Mouse (Mus musculus) midbrain, embryonic 12.5 days (tissue): ENCODE measurements around the gene Hoxd9. TPM values are rescaled to one million over a fixed set of nuclear protein-coding genes. Genes with fewer than 3 reads are reported as not detected.

Source experiments
- ATAC-seq: fragments of 200-750 bp; cut with Nextera tagmentation; 2 replicates; pipeline ENCODE4 v1.8.0; 2017; ENCODE audit warnings: low read depth, moderate TSS enrichment, moderate library complexity; ENCODE audit not compliant: low FRiP score
- H3K27ac ChIP-seq: fragments of 300-500 bp; sonication (generic); replicated peaks from 2 replicates; pipeline ENCODE4 v1.5.1; 2016; ENCODE audit warnings: mild to moderate bottlenecking
- H3K27me3 ChIP-seq: fragments of 300-500 bp; sonication (generic); 2 replicates; pipeline ENCODE4 v1.6.1; 2016; ENCODE audit warnings: mild to moderate bottlenecking
- H3K36me3 ChIP-seq: fragments of 300-500 bp; sonication (generic); 2 replicates; pipeline ENCODE4 v1.6.1; 2016
- H3K4me1 ChIP-seq: fragments of 300-500 bp; sonication (generic); 2 replicates; pipeline ENCODE4 v1.6.1; 2016
- H3K4me2 ChIP-seq: fragments of 300-500 bp; sonication (generic); replicated peaks from 2 replicates; pipeline ENCODE4 v1.6.1; 2016; ENCODE audit warnings: mild to moderate bottlenecking, moderate library complexity
- H3K4me3 ChIP-seq: fragments of 300-500 bp; sonication (generic); 2 replicates; pipeline ENCODE4 v1.5.1; 2016; ENCODE audit warnings: mild to moderate bottlenecking
- H3K9ac ChIP-seq: fragments of 300-500 bp; sonication (generic); replicated peaks from 2 replicates; pipeline ENCODE4 v1.6.1; 2016; ENCODE audit warnings: mild to moderate bottlenecking, moderate library complexity
- H3K9me3 ChIP-seq: fragments of 300-500 bp; sonication (generic); 2 replicates; pipeline ENCODE4 v1.6.1; 2016; ENCODE audit warnings: mild to moderate bottlenecking
- WGBS: fragments of 180-500 bp; shearing (Covaris S2); methylation state at CpG from one replicate; pipeline ENCODE4 v1.1.7; 2016; 5-methylcytosine and 5-hydroxymethylcytosine counted together
- polyA plus RNA-seq: library from polyadenylated mRNA; unstranded; fragments of >200 nt; fragmentation: Nextera tagmentation; extraction: Ambion mirVana; gene quantifications from 2 replicates; pipeline ENCODE4 v1.2.1, GENCODE M21; 2016

Gene Hoxd9
- polyA plus RNA-seq, 1 experiment from 2014 or later: not detected

DNA sequence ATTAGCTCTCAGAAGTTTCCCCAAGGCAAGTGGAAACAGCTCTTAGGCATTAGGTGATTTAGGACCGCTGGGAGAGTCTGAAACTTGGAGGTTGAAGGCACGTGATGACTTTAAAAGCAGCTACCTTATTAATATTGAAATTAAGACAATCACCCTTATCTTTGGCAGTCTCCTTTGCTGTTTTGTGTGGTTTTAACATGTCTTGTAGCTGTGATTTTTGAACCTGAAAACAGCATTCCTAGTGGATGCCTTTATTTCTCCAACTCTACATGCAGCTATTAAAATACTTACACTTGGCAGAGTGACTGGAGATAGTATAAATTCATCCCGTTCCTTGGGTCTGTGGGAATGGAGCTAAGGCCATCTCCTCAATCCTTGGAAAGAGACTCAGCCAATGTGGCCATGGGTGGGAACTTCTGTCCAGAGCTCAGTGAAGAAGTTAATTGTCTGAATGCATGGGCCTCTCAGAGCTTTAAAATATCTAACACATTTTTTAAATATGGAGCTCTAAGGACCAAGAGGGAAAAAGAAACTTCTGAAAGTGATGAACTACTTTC, 26.8 kb upstream of the Hoxd9 start:
- H3K27me3 ChIP-seq: peaks cover 97% of the 10 kb centered on the region
- 2% methylated on average over 3 of the region's 3 CpGs for WGBS

DNA sequence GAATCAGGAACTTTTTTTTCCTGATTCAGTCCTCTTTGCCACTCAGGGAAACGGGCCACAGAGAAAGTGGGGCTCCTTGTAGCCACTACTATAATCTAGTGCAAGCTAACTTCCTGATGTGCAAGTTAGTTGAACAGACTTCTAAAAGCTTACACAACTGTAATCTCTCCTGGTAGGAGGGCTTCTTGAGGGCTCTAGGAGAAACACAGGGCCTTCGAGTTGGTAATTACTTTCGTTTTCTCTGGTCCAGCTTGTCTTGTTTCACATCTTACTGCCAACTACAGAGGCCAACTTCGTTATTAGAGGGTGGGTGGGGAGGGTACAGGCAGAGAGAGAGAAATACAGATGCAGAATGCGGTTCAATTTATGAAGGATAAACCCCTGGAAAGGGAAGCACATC, 25.7 kb upstream of the Hoxd9 start:
- Histone ChIP-seq H3K27ac (no peak overlapping the region), H3K9me3 (no peaks in the 10 kb centered on the region), H3K36me3 (no peaks in the 10 kb centered on the region), H3K27me3 (peaks cover 97% of the 10 kb centered on the region), H3K4me3 (no peak overlapping the region), H3K4me1 (peaks cover 15% of the 10 kb centered on the region), H3K9ac (no peak overlapping the region), H3K4me2 (no peak overlapping the region)
- no peak for ATAC-seq
- 0% methylated on average over 5 of the region's 5 CpGs for WGBS

More for the DNA sequence above, 26.8 kb upstream of the Hoxd9 start:
- H3K4me2 ChIP-seq: no peak overlapping the region
- H3K4me3 ChIP-seq: no peak overlapping the region
- H3K9me3 ChIP-seq: no peaks in the 10 kb centered on the region
- no peak for ATAC-seq
- H3K4me1 ChIP-seq: peaks cover 15% of the 10 kb centered on the region
- H3K9ac ChIP-seq: no peak overlapping the region
- no peaks in the 10 kb centered on the region for H3K36me3 ChIP-seq
- no peak overlapping the region for H3K27ac ChIP-seq

DNA sequence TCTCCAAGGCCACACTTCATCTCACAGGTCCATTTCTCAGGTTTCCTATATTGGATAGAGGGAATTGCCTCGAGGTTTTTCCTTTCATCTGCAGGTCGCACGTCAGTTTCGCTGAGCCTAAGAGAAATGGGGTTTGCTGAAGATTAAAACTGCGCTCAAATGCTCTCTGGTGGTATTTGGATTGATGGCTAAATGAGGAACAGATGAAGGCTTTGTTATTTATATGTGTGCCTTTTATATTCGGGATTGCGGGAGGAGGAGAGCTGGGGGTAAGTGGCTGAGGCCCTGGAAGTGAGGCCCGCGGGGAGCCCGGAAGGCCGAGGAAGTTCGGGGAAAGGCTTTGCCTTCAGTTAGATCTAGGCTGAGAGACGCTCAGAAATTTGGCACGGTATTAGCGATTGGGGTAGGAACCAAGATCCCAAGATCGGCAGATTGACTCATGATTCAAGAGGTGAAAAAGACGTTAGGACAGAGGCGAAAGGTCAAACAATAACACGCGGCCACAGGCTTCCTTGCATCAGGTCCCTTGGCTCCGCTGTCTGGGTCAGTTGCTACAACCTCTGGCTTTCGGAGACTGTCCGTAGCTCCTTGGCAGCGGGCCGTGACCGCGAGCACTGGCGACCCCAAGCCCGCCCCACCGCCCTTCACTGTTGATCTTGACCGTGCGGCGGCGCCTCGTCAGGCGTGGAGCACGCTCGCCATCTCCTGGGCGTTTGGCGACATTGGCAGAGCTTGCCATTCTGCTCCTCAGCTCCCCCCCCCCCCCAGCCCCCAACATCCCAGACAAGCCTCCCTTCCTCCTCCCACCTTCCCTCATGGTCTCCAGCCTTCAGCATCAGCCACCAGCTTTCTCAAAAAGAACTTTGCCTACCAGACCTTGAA, 24.8 kb upstream of the Hoxd9 start:
- Histone ChIP-seq H3K4me2 (peak overlapping the region; percentile 47), H3K27ac (no peak overlapping the region), H3K27me3 (peaks cover 96% of the 10 kb centered on the region), H3K4me1 (peaks cover 14% of the 10 kb centered on the region), H3K36me3 (no peaks in the 10 kb centered on the region), H3K4me3 (peak overlapping the region; percentile 27), H3K9me3 (no peaks in the 10 kb centered on the region), H3K9ac (no peak overlapping the region)
- peak; percentile 52; the same call in 1 of the 2 replicates for ATAC-seq
- under 1% methylated on average over 39 of the region's 40 CpGs for WGBS

DNA sequence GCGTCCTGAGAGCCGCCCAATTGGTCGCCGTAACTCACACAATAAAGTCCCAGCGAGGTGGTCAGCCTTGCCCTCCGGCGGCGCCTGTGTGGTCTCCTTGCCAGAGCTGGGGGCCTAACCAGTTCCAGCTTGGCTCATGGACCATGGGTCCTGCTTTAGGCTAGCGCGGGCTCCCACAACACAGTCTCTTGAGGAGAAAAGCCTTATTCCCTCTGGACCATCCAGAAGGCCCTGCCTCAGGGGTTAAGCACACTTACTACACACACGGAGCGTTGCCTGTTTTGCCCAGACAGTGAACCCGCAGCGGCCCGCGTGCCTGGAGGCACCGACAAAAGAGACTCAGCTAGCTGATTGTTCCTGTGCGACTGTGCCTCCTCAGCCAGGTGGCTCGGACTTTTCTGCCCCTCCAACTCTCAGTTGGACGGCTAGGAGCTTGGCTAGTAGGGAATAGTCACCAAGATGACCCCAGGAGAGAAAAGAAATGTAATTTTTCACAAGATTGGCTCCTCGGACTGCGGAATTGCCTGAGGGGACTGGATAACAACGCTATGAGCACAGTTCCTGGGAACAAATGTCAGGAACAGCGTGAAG, 23.6 kb upstream of the Hoxd9 start:
- H3K27ac ChIP-seq: no peak overlapping the region

DNA sequence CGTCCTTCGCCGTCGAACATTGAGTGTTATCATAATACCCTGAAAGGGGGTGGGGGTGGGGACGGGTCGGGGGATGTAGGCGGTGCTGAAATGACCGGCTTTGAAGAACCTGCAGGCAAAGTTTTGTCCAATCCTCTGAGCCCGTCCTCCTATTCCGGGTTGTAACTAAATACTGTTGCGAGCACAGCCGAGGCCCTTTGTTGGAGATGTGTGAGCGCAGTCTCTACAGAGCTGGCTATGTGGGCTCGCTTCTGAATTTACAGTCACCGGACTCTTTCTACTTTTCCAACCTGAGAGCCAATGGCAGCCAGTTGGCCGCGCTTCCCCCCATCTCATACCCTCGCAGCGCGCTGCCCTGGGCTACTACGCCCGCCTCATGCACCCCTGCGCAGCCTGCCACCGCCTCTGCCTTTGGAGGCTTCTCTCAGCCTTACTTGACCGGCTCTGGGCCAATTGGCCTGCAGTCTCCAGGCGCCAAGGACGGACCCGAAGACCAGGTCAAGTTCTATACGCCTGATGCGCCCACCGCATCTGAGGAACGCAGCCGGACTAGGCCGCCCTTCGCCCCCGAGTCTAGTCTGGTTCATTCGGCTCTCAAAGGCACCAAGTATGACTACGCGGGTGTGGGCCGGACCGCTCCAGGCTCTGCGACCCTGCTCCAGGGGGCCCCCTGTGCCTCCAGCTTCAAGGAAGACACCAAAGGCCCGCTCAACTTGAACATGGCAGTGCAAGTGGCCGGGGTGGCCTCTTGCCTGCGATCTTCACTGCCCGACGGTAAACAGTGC, 22.5 kb upstream of the Hoxd9 start, which contains the start of gene Hoxd12:
Gene Hoxd12 (plus strand): TSS at position 133 of the 785 bp plus-strand sequence.
- Histone ChIP-seq H3K36me3 (no peaks in the 10 kb centered on the region), H3K4me2 (no peak within 1 kb of the TSS), H3K4me1 (peaks cover 4% of the 10 kb centered on the region), H3K27ac (no peak within 1 kb of the TSS), H3K9me3 (no peaks in the 10 kb centered on the region), H3K9ac (no peak within 1 kb of the TSS), H3K4me3 (no peak within 1 kb of the TSS), H3K27me3 (peaks cover 96% of the 10 kb centered on the region)
- ATAC-seq: no peak
- WGBS: 3% methylated on average over 47 of the region's 47 CpGs

More for the DNA sequence above, 23.6 kb upstream of the Hoxd9 start:
- H3K36me3 ChIP-seq: no peaks in the 10 kb centered on the region
- H3K4me1 ChIP-seq: peaks cover 4% of the 10 kb centered on the region
- H3K4me2 ChIP-seq: no peak overlapping the region
- H3K4me3 ChIP-seq: no peak overlapping the region
- H3K9ac ChIP-seq: no peak overlapping the region
- 1% methylated on average over 24 of the region's 24 CpGs for WGBS
- H3K9me3 ChIP-seq: no peaks in the 10 kb centered on the region
- ATAC-seq: no peak
- peaks cover 96% of the 10 kb centered on the region for H3K27me3 ChIP-seq

DNA sequence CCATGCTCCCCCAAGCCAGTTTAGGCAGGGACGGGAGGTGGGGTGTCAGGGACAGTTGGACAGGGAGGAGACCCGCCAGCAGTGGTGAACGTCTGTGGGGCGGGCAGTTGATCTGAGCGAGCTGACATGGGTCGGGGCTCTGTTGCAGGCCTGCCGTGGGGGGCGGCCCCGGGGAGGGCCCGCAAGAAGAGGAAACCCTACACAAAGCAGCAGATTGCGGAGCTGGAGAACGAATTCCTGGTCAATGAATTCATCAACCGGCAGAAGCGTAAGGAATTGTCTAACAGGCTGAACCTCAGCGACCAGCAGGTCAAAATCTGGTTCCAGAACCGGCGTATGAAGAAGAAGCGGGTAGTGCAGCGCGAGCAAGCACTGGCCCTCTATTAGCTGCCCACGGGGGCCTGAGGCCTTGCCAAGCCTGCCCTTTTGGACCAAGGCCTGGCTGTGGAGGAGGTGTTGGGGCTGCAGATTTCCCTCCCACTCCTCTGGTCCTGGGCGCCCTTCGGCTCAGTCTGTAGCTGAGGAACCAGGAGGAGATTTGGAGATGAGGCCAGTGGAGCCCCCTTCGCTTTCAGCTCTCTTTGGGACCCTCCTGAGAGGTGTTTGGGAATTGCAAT, 21.8 kb upstream of the Hoxd9 start:
- 5% methylated on average over 24 of the region's 24 CpGs for WGBS
- no peak overlapping the region for H3K4me3 ChIP-seq
- no peaks in the 10 kb centered on the region for H3K9me3 ChIP-seq
- peaks cover 98% of the 10 kb centered on the region for H3K27me3 ChIP-seq
- no peak overlapping the region for H3K27ac ChIP-seq
- H3K36me3 ChIP-seq: no peaks in the 10 kb centered on the region
- ATAC-seq: no peak
- H3K4me1 ChIP-seq: peaks cover 4% of the 10 kb centered on the region
- no peak overlapping the region for H3K4me2 ChIP-seq
- H3K9ac ChIP-seq: no peak overlapping the region

DNA sequence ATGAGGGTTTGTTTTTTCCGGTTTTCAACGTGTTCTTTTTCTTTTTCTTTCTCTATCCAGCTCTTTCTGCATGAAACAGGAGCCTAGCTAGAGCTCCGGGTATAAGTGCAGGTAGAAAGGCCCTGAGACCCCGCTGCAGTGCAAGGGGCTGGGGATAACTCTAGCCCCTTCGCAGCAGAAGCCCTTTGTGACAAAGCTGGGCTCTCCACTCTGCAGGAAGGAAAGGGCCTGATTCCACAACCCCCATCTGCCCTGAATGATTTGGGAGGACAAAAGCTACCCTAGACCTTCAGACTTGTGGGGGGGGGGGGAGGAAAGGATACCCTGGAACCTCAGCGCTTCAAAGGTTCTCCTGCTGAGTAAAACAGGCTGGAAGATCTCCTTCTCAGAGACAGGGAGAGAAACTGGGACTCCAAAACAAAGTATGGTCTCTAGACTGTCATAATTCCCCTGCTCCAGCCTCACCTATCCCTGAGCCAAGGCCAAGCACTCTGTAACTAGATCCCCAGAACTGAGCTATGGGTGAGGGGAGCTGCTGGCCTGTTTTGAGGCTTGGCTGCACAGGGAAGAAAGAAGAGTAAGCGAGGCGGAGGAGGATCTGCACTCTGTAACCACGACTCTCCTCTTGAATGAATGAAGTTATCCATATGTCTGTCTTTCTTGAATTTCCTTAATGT, 21.0 kb upstream of the Hoxd9 start:
- no peak for ATAC-seq
- H3K27ac ChIP-seq: no peak overlapping the region
- H3K4me1 ChIP-seq: peaks cover 4% of the 10 kb centered on the region
- no peaks in the 10 kb centered on the region for H3K9me3 ChIP-seq
- WGBS: 3% methylated on average over 9 of the region's 9 CpGs
- H3K4me2 ChIP-seq: no peak overlapping the region
- H3K27me3 ChIP-seq: peaks cover 99% of the 10 kb centered on the region
- H3K4me3 ChIP-seq: no peak overlapping the region
- no peaks in the 10 kb centered on the region for H3K36me3 ChIP-seq
- no peak overlapping the region for H3K9ac ChIP-seq

DNA sequence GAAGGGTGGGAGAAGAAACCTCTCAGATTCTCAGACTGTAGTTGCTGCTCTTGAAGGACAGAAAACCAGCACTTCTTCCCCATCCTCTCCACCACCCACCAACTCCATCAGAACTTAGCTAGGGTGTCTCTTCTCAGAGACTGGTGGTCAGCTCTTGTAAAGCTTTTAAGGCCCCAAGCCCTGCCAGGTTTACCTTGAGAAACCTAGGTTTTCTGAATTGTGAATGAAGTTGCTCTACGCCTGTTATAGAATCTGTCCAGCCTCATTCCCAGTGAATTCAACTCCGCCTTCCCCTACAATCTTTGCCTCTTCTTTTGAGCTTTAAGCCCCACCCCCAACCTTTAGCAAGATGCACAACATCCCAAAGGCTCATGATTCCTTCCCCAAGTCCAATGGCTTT, 20.4 kb upstream of the Hoxd9 start:
- Histone ChIP-seq H3K4me3 (no peak overlapping the region), H3K9ac (no peak overlapping the region), H3K27me3 (peaks cover 99% of the 10 kb centered on the region), H3K4me2 (no peak overlapping the region), H3K4me1 (peaks cover 8% of the 10 kb centered on the region), H3K36me3 (no peaks in the 10 kb centered on the region), H3K9me3 (no peaks in the 10 kb centered on the region), H3K27ac (no peak overlapping the region)
- no peak for ATAC-seq
- WGBS: 6% methylated on average over 2 of the region's 2 CpGs

DNA sequence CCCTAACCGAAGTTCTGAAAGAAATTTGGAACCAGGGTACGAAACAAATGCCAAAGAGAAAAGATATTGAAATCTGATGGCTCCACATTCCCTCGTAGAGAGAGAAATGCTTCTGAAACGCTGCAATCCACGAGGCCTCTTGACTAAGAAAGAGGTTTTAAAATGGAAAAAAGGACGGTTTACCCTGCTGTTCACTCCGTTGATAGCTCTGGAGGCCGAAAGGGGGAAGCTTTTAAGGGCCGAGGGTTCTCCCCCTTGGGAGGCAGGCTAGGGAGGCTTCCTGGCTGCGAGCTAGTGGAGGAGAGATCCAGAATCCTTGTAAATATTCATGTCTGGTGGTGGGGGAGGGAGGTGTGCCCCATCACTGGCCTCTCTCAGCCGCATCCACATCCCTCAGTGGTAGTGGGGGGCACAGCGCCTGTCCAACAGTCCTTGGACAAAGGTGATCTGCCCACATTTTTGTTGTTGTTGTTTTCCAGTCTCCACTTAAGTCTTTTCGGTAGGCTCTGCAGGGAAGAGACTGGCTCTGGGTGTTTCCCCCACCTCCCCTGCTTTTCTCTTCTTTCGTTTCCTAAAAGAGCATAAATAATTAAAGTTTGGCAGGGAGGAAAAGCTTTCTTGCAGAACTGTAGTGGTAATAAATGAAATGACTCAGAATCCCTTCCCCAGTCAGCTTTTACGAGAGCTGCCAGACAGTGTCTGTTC, 18.5 kb upstream of the Hoxd9 start, which contains the start of gene Hoxd11:
Gene Hoxd11 (plus strand): TSS at position 667 of the 705 bp plus-strand sequence.
- Histone ChIP-seq H3K4me1 (peaks cover 10% of the 10 kb centered on the region), H3K4me2 (no peak within 1 kb of the TSS), H3K9me3 (no peaks in the 10 kb centered on the region), H3K36me3 (no peaks in the 10 kb centered on the region), H3K9ac (no peak within 1 kb of the TSS), H3K27ac (no peak within 1 kb of the TSS), H3K27me3 (peaks cover 99% of the 10 kb centered on the region), H3K4me3 (no peak within 1 kb of the TSS)
- ATAC-seq: no peak
- WGBS: 2% methylated on average over 15 of the region's 15 CpGs

DNA sequence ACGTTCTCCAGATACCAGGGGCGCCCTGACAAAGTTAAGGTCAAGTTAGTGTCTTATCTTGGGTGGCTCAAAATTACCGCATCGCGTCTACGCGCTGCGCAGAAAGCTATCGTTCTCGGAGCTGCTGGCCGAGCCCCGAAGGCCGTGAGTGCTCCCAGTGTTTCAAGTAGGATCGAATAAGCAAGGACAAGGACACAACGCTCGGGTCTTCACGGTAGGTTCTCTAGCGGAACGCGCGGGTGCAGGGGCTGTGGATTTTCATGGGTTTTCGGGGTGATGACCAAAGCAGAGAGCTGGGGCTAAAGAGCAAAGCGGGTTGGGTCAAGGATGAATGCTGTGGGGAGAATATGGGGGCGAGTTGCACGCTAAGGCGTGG, 17.9 kb upstream of the Hoxd9 start:
- 1% methylated on average over 26 of the region's 26 CpGs for WGBS
- H3K9ac ChIP-seq: no peak overlapping the region

More for the DNA sequence above, 17.9 kb upstream of the Hoxd9 start:
- Histone ChIP-seq H3K27me3 (peaks cover 99% of the 10 kb centered on the region), H3K36me3 (no peaks in the 10 kb centered on the region), H3K9me3 (no peaks in the 10 kb centered on the region), H3K4me2 (no peak overlapping the region), H3K4me1 (peaks cover 10% of the 10 kb centered on the region), H3K27ac (no peak overlapping the region), H3K4me3 (no peak overlapping the region)
- ATAC-seq: no peak
